Mouse (Mus musculus) thymus, postnatal 10 days (tissue): ENCODE data around the gene Taok3.

ENCODE experiments used
- DNase-seq, 2 experiments: peaks; one replicate each; pipeline ENCODE4 v3.0.0; 2021; ENCODE audit warnings: low spot score in 2 of 2

Gene Taok3

DNA sequence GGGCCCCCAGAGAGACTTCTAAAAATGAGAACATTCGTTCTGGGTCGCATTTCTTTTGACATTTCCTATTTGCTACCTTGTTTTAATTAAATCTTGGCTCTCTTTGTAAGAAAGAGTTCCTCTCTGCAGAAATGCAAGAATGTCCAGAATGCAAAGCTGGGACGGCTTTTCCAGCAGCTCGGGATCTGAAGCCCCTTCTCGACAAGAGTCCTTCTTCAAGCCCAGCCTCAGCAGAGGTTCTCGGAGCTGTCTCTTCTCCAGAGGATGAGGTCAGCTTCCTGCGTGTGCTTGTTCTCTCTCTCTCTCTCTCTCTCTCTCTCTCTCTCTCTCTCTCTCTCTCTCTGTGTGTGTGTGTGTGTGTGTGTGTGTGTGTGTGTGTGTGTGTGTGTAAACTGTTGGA, 2.2 kb upstream of the Taok3 start:
- DNase-seq = no peak

DNA sequence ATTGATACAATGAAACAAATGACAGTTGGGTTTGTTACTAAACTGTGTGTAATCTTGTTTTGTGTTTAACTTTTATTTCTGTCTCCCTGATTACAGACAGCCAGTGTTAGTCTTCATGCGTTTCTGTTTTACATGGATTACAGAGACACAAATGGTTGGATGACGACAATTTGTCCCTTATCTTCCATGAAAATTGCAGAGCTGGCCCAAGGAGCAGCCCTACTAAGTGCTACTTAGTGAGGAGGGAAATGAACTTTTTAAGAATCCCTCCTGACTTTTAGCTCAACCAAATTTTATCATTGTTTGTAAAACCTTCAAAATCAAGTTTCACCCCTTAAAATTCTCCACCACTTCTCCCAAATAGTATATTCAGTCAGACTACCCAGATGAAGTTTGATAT, 1.7 kb upstream of the Taok3 start:
- no peak for DNase-seq

DNA sequence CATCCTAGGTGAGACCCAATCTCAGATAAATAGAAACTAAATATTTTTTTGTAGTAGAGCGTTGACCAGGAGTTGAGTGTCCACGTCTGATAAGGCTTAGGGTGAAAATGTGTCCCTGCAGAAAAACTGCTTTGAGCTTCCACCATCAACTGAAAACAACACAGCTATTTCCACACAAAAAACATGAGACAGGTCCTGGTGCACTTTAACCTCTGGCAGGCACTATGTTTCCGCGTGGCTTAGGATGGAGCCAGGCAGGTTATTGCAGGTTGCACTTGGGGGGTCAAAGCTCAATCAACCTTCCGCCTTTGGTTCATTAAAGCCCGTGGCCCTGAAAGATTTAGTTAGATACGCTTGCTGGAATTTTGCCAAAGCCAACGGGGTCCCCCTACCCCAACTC, 1.1 kb upstream of the Taok3 start:
- DNase-seq = no peak

DNA sequence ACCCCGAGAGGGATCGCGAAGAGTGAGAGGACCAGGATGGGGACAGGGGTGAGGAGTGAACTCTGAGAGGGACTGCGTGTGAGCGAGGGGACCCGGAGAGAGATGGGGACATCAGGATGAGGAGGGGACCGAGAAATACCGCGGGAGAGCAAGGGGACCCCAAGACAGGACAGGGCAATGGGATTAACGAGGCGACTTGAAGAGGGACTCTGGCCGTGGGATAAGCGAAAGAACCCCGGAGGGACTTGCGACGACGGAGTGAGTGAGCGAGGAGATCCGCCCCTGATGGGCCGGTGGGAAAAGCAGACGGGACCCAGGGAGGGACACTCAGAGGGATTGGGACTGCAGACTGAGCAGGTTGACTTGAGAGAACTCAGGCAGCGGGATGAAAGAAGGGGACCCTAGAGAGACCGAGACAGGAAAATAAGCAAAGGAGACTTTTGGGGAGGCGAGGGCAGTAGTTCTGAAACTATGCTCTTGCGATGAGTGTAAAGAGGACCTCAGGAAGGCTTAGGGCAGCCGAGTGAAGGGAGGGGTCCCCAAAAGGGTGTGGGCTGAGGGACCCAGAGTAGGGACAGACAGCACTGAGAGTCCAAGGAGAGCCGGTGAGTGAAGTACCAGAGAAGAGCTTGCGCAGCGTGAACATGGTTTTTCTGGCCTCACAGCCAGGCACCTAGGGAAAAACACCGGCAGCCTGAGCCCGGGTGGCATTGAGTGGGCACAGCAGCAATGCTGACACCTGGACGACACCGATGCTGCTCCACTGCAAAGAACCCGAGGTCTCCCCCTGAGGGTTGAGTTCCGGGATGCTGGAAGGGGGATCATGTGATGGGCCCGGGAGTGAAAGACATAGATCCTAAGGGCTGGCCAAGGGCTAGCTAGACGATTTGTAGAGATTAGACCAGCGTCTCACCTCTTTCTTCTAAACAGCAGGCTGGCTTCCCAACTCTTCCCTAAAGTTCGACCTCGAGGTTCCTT, 849 bp downstream of the Taok3 start:
- peak in 1 of 2 experiments; percentile 38 for DNase-seq

DNA sequence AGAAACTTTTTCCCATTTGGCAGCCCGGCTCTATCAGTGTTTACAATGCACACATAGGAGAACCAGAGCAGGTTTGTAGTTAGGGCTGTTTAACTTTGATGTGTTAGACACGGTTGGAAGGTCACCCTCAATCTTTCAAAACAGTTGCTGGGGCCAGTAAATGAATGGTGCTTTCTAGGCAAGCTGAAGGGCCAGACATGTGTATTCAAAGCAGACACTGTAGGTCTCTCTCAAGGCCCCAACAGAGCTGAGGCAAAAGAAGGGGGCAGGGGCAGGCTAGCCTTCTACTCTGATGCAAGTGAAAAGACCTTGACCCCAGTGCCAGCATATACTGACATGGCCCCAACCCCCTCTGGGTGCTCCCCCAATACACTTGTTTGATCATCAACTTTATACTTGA, 1.7 kb downstream of the Taok3 start:
- DNase-seq = no peak

DNA sequence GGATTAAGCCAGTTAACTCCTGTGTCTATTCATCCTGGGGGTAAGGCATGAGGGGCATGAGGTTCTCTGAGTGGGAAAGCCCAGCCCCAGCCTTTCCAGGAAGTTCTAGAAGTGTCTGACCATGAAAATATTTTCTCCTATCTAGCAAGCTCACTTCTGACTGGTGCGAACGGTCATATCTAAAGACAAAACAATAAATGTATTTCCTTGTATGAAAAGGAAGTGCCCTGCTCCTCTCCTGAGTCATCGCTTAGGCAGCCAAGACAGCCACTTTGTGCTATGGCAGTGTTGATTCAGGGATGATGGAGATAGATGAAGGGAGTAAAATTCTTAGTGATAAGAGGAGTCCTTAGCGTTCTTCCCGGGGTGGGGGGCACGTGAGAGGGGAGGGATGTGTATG, 3.2 kb downstream of the Taok3 start:
- DNase-seq = no peak

DNA sequence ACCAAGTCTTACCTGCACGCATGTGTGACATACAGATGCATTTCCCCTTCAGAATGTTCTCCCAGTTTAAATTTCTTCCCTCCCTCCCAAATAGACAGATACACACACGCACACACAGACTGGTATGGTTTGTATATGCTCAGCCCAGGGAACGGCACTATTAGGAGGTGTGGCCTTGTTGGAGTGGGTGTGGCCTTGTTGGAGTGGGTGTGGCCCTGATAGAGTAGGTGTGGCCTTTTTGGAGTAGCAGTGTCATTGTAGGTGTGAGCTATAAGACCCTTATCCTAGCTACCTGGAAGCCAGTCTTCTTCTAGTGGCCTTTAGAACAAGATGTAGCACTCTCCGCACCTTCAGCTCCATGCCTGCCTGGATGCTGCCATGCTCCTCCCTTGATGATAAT, 3.9 kb downstream of the Taok3 start:
- DNase-seq = no peak

DNA sequence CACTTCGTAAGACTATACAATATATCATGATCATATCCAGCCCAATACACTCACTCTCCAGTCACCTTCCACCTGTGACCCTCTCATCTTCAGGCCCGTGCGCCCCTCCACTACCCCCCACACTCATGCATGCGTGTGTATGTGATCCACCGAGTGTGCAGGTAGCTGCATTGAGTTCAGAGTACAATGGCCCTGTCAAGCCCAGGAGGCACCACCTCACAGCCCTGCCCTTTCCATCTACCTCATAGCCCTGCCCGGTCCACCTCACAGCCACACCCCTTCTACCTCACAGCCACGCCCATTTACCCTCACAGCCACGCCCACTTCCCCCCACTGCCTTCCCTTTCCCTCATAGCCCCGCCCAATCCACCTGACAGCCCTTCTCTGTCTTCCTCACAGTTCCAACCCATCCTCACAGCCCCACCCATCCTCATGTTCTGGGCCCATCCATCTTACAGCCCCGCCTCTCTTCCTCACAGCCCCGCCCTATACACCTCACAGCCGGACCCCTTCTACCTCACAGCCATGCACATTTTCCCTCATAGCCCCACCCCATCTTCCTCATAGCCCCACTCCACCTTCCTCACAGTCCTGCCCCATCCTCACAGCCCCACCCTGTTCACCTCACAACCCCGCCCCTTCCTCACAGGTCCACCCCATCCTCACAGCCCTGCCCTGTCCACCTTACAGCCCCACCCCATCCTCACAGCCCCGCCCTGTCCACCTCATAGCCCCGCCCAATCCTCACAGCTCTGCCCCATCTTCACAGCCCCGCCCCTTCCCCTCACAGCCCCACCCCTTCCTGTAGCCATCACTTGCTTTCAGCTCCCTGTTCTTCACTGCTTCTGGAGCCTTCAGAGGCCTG, 5.8 kb downstream of the Taok3 start:
- DNase-seq = no peak

DNA sequence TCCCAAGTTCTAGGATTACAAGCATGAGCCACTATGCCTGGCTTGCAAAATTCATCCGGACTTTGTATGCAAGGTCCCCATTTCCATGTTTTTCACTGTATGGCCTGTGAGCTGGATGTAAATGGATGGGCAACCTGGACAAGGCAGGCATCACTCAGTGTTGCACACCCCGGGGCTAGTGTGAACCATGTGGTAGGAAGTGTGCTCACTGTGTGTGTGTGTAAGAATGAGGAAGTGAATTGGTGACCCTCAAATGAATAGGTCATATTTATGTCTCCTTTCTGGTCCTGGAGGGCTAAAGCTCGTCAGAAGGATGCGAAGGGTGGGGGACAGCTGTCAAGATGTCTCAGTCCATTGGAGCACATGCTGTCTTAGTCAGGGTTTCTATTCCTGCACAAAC, 7.1 kb downstream of the Taok3 start:
- no peak for DNase-seq

DNA sequence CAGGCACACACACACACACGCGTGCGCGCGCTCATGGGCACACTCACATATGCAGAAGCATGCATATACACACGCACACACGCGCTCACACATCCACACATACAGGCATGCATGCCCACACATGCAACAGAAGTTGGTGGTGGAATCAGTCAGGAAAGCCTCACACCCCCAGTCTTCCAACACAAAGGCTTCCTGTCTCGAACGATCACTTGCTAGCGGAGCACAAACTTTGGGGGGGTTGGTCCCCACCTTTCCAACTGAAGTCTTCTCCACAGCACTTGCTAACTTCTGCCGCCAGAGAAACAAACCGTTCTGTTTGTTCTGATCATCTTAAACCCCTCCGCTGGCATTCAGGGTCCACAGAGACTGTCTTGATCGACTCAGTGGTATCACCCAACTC, 10.8 kb downstream of the Taok3 start:
- DNase-seq = peak in 1 of 2 experiments; percentile 43

DNA sequence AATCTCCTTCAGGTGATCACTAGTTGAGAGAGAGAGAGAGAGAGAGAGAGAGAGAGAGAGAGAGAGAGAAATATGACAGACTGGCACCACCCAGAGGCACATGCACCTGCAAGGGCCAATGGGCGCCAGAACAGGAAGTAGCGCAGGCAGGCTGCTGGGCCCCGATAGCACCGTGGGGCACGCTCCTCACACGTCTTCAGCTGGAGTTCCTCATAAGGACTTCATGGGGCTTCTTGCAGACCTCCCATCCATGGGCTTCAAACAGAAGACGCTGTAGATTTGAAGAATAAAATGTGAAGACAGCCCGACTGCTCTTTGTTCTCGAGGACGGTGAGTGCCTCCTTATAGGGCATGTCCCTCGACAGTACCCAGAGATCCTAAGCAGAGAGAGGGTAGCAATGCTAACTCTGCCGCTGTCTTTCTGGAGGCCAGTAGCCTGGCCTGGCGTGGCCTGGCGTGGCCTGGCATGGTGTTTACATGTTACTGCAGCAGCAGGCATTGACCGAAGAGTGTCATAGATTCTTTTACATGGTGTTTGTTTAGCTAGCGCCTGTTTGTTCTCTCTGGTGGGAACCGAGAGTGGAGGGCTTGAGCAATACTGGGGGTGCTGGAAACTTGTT, 13.6 kb downstream of the Taok3 start:
- DNase-seq = peak; percentile 82 to 85

DNA sequence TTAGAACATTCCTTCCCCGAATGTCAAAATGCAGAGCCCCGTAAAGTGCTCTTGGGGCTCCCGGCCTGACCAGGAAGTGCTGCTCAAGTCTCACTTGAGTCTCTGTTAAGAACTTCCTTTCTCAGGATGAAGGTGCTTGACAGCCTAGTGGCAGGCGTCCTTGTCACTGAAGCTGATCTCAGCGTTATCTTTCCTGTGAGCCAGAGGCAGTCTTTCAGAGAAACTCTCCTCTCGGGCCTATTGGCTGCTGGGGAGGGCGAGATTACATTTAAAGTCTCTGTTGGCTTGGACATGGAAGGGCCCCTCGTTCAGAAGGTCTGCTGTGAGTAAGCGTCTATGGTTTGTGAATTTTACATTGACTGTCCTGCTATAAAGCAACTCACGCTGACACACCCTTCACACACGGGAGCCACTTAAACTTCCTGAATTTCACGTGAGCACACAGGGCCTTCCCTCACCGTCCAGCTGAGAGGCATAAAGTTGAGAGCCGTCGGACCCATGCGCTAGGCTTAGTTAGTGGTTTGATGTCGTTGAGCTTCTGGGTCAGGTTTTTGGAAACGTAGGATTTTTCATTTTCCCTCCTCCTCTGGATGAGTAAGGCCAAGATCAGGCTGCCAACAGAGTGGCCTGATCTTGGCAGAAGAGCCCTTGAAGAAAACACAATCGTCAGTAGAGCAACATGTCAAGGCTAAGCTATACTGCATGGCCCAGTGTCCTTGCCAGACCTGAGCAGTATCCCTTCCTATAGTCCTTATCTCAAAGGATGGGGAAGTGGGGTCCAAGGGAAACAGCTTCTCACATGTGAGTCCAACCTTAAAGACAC, 14.3 kb downstream of the Taok3 start:
- no peak for DNase-seq

DNA sequence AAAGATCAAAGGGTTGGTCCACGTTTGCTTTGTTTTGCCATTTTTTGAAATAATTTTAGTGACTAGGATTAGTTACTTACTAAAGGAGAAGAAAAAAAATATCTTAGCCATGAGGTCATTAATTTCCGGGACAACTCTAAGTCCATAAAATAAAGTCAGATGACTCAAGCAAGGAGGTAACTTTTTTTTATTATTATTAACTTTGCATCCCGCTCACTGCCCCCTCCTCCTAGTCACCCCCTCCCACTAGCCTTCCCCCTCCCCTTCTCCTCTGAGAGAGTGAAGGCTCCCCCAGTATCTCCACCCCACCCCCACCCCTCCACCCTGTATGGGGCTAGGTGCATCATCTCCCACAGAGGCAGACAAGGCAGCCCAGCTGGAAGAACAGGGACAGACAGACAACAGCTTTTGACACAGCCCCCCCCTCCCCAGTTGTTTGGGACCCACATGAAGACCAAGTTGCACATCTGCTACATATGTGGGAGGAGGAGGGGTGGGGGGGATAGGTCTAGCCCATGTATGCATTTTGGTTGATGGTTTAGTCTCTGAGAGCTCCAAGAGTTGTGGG, 15.0 kb downstream of the Taok3 start:
- no peak for DNase-seq

DNA sequence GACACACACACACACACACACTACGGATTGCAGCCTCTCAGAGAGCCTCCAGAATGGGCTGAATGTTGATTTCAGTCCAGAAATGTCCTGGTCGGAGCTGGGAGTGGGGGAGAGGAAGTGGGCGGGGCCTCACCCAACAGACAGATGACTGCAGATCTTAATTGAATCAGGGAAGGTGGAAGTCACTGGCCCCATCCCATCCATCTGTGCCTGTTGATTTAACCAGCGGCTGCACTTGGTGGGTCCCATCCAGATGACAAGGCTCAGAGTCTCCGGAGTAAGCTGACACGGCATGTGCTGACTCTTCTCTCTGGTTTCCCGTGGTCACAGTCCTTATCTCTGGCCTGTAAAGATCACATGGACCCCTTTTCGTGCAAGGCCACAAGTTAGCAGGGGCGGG, 15.9 kb downstream of the Taok3 start:
- peak; percentile 43 to 45 for DNase-seq

DNA sequence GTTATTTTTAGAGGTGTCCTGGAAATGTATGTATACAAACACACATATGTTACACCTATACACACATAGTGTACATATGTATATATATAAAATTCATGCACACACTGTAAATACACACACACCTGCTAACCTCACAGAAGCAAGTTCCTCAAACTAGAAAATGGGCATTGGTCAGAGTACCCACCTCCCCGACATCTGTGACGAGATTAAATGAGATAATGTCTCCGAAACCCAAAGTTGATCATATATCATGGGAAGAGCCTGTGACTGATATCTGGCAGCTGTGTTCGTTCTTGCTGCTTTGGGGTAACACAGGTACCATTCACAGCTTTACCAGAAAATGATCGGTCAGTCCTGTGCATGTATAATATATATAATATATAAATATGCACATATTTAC, 16.6 kb downstream of the Taok3 start:
- DNase-seq = no peak

DNA sequence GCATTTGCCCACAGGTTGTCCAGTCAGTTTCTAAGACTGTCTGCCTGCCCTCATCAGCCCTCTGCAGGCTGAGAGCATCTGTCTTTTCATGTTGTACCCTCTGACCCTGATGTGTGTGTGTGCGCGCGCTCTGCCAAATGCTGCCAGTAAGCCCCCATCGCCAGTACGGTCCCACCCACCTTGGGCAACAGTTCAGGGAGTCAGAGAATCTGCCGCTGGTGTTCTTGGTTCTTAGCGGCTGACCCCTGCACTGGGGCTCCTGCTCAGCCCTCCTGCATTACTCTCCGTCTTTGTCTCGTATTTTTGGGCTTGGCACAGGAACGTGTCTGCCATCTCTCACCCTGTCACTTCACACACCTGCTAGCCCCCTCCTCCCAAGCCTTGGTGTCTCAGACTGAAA, 17.1 kb downstream of the Taok3 start:
- DNase-seq = no peak

DNA sequence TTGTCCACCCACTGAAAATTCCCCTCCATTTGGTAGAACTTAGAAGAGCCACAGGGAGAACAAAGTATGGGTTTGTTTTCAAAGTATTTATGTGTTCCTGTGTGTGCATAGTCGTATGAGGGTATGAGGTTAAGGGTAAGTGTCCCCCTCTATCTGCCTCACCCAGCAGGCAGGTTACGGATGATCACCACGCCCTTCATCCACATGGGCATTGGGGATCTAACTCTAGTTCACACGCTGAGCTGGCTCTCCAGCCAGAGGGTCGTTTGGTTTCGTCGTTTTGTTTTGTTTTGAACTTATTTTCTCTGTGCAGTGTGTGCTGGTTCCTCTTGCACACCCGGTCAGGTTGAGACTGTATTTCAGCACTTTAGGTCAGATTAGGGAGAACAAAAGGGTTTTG, 17.7 kb downstream of the Taok3 start:
- no peak for DNase-seq

DNA sequence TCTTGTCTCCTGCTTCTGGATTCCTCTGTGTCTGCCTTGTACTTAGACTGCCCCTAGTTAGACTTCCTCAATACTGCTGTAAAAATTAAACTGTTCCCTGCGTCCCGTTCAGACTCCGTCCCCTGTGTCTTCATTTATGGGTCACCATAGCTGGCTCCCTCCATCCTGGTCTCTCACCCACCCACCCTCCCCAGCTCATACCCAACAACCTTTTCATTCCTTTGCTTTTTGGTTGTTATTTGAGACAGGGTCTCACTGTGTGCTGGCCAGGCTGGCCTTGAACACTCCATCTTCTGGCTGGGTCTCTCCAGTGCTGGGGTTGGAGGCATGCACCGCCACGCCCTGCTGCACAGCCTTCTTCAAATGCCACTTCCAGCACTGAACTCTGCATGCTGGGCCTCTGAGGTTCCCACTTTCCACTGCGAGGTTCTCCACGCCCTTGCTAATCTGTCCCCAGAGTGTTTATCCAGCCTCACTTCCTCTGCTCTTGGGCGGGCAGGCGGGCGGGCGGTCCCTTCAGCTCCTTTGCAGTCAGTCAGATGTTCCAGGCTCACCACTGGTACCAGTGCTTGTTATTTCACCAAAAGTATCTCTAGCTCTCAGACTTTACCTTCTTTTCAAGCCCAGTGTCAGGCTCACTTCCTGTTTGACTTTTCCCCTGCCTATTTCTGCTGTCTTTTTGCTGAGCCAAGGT, 18.5 kb downstream of the Taok3 start:
- DNase-seq = peak; percentile 32 to 39

DNA sequence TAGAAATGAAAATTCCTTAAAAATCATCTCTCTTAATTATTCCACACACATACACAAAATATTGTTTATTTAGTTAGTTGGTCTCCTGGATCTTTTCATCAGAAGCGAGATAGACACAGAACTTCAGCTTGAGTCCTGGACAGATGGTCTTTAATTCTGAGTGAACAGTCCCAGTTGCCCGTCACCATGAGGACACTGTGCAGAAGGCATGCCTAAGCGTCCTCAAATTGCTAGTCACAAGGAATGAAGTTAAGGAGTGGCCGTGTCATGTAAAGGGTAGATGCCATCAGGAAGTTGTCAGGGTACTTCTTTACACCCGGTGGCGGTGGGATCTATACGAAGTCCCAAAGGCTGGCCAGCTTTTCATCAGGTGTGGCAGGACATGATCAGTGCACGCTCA, 19.9 kb downstream of the Taok3 start:
- DNase-seq = no peak

DNA sequence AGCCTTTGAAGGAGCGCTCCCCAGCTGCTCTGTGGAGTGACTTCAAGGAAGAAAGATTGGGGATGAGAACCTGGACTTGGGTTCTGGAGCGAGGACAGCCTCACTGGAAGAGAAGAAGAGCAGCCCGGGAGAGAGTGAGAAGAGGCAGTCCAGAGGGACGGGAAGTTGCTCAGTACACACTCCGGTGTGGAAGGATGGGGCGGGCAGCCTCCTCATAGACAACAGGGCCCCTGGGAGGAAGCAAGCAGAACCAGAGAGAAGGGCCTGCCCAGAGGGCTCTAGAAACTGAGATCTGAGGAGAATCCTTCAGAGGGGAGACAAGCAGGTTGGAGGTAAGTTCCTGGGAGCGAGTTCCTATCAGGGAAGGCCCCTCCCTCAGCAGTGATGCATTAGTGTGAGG, 20.4 kb downstream of the Taok3 start:
- DNase-seq = no peak
